Mouse (Mus musculus) spleen, adult 2 months (tissue): ENCODE measurements around the gene Fzr1.

Experiments
- CTCF ChIP-seq: fragments of 200-500 bp; IDR thresholded peaks from 2 replicates; pipeline ENCODE4 v1.5.1; 2011; ENCODE audit warnings: mild to moderate bottlenecking, inconsistent platforms; ENCODE audit not compliant: insufficient read depth, insufficient read length, insufficient replicate concordance; ENCODE audit errors: extremely low read depth
- POLR2A ChIP-seq: fragments of 200-500 bp; IDR thresholded peaks from 2 replicates; pipeline ENCODE4 v1.6.1; 2011; ENCODE audit warnings: low read depth, low read length, inconsistent platforms

DNA sequence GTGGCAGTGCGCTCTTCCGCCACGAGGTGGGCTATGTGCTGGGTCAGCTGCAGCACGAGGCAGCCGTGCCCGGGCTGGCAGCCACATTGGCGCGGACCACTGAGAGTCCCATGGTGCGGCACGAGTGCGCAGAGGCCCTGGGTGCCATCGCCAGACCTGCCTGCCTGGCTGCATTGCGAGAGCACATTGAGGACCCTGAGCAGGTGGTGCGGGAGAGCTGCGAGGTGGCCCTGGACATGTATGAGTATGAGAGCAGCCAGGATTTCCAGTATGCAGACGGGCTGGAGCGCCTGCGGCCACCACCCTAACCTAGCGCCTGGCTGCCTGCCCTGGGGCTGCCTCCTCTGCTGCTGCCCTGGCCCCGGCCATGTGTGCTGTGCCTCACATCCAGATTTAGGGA, 9.4 kb upstream of the Fzr1 start:
- TF ChIP-seq CTCF (no peak), POLR2A (no peak)
